Mouse (Mus musculus): Measurements from ENCODE around the gene Bmp10.
A peak's percentile ranks its signal among the peaks of the same experiment; 100 is the strongest.

The Bmp10 gene

DNA sequence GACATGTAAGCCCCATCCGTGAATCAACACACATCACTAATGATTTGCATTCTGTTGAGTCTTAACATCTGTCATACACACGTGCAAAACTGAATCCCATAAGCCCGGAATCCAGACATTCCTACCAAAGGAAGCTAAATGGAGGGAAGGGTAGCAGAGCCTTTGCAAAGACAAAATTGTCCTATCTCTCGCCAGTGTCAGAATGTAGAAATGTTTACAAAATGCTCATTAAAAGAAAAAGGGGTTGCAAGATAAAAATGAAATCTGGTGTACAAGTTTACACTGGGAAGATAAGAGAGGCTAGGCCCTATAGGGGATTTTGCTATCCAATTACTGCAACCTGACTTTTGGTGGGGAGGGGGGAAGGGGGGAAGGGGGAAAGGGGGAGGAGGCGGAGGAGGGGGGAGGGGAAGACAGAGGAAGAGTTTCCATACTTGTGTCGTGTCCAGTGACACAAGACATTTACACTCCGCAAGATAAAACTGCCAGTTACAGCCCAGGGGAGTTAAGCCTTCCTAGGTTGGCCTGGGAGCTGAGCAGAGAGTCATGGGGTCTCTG, at the start of gene Bmp10:
TSS of gene Bmp10 (plus strand) at position 508 of the 558 bp plus-strand sequence.
- DNase-seq (ENCODE audit: low spot score) = no peak

DNA sequence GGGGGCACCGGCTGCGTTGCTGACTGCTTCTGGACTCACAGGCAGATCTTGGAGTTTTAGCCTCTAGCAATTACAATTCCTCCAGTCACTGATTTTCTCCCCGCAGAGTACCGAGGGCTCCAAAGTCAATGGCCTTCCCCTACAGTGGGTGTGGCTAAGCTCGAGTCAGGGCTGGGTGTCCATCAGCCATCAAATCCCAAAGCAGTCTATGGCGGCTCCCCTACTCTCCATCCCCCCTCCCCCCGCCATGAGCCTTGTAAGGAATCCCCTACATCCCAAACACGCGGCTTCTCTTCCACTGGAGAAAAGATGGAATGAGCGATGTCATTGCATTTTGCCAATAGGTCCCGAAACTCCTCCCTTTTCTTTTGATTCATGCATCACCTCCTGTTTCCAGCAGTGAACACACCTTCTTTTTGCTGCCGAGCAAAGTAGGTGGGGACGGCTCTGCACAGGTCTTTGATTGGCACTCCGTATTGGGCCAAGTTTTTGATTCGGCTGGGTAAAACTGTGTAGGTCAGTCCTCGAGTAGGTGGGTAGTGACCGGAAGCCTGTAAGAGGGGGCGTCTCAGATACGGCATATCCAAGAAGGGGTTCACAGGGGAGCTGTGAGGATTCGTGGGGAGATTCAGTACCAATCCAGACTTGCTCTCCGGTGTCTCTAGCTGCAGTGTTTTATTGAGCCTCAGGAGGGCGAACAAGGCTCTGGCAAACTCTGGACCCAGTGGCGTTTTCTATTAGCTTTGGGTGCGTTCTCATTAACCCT, 44.7 kb upstream of the Bmp10 start:
- DNase-seq (ENCODE audit: low spot score) = peak; percentile 34

DNA sequence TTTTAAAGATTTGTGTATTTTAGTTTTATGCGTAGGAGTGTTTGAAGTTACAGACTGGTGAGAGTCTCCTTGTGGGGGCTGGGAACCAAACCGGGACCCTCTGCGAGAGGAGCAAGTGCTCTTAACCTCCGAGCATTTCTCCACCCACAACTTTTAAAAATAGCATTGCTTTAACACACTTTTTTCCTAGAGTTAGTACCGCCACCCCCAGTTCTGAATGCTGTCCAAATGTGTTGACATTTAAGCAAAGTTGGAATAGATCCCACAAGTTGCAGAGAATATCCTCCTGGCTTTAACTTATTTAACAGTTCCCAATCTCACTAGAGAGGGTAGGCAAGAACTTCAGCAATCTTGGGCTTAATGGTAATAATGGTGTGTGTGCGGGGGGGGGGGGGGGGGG, 44.0 kb upstream of the Bmp10 start:
- no peak for DNase-seq (ENCODE audit: low spot score)

DNA sequence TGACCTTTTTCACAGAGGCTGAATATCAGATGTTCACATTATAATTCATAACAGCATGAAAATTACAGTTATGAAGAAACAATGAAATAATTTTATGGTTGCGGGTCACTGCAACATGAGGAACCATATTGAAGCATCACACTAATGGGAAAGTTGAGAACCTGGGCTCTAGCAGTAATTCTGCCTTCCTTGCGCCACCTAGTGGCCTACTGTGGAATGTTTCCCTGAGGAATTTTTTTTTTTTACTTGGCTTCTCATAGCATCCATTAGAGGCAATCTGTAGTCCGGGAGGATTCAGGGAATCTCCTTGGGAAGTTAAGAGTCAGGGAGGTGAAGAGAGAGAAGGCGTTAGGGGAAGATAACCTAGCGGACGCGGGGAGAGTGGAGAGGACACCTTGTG, 42.6 kb upstream of the Bmp10 start:
- DNase-seq (ENCODE audit: low spot score) = peak; percentile 77

DNA sequence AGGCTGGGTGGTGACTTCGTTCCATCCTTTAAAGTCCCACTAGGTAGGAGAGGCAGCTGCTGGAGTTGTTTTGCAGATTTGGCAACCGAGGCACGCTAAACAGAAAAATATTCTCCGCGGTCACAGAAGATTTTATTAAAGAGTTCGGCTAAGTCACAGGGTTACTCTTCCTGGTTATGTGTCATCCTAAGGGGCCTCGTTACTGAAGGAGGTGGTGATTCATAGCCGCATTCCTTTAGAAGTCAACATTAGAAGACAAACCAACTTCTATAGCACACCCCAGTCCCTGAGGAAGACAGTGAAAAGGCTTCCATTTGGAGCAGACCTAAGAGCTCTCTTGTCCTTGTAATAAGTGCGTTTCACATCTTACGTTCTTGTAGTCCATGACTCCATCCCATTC, 42.1 kb upstream of the Bmp10 start:
- DNase-seq (ENCODE audit: low spot score) = no peak

DNA sequence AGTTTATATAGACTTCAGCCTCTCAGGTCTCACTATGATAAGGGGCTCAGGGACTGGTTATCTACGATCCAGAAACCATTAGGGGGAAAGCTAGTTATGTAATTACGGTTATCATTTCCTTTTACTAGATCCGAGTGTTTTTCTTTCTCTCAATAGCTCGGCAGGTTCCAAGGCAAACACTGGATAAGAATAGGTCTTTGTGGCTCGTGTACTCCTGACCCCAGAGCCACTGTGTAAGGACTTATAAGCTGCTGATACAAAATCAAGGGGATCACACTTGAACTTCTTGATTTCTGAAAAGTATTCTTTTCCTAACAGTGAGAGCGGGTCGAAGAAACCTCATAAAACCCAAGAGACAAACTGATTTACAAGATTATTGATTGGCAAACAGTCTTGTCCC, 39.9 kb upstream of the Bmp10 start, which contains the start of gene Gkn3:
TSS of gene Gkn3 (minus strand) at position 59 of the 400 bp plus-strand sequence.
- DNase-seq (ENCODE audit: low spot score) = no peak

DNA sequence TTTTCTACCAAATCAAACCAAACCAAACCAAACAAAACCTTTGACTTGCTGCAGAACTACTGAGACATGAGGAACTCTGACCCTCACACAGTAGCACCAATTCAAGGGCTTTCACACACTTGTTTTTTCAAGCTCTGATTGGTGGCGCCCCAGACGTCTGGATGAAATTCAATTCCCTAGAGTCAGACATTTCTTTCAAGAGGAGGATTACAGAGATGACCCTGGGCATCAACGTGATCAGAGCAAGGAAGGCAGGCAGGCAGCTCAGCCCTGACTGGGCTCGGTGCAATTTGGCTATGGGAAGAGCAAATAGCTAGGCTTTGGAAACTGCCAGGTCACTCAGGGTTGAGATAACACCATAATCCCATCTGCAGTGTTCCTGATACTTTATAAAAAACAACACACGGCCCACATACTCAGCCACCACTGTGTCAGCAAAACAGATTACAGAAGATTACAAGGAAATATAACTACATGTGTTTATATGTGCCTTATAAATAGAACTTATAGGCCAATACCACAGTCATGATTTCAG, 39.3 kb upstream of the Bmp10 start:
- DNase-seq (ENCODE audit: low spot score) = peak; percentile 53

DNA sequence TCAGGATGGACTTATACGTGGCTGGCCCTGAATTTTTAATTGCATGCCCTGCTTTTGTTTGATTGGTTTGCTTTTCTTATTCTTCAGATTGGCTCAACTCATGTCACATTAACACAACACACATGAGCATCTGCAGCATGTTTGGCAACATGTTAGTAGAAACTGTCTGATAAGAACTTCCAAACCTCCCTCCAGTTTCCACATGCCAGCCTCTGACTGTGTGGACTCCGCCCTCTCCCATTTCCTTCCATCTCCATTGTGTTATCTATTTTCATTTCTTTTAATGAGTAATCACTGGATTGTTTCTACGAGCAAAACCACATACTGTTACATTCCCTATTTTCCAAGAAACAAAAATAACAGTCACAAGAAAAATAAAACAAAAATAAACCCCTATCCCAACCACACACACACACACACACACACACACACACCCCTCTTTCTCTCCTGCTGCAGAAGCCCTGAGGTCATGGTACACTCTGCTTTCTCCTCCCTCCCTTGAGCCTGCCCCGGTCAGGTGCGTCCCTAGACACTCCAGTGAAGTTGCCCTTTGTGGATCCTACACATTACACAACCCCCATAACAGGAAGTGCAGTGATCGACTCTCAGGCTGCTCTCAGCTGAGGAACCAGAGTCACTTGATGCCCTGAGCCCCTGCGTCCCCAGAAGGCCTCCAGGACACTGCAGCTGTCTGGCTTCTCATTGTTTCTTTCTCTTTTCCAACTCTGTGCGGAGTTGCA, 35.2 kb upstream of the Bmp10 start:
- DNase-seq (ENCODE audit: low spot score) = no peak

DNA sequence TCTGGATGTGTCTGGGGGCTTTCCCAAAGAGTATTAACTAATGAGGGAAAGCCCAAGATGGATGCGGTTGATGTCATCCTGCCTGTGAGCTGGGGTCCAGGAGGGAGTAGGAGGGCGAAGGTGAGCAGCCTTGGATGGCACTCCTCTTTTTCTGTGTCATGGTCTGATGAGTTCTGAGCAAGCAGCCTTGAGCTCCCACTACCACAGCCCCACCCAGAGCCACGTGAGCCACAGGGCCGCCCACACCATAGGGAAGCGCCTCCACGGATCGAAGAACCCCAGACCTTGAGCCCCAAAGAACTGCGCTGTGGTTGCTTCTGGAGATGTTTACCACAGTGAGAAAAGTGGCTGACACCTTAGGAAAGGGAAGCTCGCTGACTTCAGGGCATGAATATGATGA, 34.0 kb upstream of the Bmp10 start:
- no peak for DNase-seq (ENCODE audit: low spot score)

DNA sequence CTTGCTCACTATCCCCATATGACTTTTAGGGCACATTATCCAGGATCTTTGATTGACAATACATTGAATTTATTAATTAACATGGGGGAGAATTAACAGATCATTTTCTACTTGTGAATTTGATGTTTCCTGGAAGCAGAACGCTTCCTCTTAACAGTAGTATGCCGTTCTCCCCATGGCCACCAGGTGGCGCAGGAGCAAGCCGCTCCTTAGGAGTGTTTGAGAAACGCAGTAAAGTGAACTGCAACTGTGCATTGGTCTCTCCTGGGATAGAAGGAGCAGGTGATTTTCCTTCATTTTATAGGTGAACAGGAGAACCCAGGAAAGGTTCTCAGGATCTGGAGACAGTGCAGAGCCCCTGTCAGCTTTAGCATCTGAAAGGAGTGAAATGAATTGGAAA, 29.7 kb upstream of the Bmp10 start:
- peak; percentile 94 for DNase-seq (ENCODE audit: low spot score)

DNA sequence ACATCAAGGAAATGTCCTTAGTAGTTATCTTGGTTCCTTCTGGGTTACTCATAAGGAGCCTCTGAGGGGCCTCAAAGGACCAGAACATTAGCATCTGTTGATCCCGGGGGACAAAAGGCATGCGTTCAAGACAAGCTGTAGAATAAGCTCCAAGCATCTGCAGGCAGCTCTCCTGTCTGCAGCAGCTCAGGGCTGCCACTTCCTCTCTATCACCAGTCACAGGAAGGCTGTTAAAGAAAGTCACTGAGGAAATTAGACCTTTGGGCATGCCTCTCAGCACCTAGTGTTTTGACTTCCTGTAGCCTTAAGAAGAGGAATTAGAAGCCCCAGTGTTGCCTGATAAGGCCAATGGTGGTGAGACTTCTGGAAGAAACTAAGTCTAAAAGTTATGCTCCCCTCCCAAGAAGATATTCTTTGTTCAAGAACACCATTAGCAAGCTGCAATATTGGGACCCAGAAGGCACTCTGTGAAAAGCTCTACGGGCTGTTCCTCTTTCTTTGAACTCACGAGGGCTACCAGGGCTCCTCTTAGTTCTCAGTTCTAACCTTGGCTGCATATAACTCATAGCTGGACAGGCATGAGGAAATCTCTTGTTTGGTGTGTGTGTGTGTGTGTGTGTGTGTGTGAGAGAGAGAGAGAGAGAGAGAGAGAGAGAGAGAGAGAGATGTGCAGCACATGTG, 28.8 kb upstream of the Bmp10 start:
- DNase-seq (ENCODE audit: low spot score) = no peak

DNA sequence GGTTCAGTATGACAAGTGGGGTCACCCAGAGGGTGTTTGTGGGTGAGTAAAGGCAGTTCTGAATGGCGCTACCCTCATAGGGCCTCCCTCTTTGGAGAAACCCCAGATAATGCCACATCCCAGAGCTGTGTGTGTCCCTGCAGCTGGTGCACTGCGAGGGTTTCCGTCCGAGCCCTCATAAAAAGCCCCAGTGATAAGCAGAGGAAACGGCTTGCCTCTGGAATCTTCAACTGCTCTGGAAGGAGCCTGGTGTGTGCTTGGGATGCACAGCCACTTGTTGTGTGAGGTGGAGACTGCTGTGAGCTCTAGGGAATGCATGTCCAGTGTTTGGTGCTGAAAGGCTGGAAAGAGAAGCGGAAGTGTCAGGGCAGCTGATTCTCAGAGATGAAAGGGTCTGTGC, 27.3 kb upstream of the Bmp10 start:
- no peak for DNase-seq (ENCODE audit: low spot score)

DNA sequence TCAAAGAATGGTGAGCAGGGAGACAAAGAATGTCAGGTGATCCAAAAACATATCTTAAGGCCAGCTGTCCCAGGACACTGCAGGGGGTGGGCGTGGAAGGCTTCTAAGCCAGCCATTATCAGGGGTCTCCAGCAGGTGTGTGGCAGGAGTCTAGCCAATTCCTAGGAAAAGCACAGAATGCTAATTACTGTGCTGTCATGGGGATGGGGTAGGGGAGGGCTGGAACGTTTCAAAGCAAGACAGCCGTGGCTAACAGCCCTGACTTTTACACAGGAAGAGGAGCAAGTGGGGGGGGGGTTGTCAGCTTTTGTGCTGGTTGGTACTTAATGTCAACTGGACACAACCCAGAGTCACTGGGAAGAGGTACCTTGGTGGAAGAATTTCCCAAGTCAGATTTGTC, 16.8 kb upstream of the Bmp10 start:
- no peak for DNase-seq (ENCODE audit: low spot score)

DNA sequence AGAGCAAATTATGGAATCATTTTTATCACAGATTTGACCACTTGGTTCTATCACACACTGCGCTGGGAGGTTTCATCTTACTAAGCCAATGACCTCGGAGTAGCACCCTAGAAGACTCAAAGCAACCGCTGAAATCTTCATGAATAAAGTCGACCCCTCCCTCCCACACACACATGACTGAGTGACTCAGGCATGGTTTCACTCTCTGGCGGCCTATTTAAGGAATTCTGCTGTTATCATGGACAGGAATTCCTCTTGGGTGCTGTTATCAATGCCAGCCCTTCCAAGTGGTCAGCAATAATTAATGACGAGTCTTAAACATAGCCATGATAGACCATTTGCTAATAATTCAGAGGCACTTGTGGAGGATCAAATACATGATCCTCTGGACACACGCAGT, 6.5 kb upstream of the Bmp10 start:
- DNase-seq (ENCODE audit: low spot score) = no peak

DNA sequence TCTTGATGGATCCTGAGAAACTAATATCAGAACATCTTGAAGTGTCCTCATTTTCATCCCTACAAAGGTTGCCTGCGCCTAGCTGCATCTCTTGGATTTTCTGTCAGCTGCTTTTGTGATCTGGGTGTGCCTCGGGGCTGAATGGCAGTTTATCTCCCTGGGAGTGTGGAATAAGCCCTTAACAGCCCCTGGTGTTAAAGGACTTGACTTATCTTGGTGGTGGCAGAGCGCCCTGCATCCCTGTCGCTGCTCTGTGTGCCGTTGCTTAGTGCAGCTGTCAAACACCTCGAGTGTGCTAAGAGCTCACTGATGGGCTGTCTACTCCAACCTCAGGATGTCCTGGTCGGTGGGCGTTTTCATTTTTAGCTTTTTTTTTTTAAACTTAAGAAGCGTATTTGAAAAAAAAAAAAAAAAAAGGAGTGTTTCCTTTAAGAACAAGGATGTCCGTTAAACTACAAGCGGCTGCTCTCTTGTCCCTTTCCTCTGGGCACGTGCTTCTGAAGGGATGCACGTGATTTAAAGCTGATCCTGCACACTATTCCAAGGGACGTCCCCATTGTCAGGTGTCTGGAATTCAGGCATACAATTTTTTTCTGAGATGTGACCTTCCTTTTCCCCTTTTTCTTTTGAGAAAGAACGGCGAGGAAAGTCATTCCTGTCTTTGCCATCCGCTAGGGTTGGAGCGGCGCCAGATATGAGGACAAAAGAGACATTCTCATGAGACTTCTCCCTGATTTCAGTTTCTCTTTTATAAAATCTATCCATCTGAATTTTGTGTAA, 4.6 kb upstream of the Bmp10 start:
- no peak for DNase-seq (ENCODE audit: low spot score)

DNA sequence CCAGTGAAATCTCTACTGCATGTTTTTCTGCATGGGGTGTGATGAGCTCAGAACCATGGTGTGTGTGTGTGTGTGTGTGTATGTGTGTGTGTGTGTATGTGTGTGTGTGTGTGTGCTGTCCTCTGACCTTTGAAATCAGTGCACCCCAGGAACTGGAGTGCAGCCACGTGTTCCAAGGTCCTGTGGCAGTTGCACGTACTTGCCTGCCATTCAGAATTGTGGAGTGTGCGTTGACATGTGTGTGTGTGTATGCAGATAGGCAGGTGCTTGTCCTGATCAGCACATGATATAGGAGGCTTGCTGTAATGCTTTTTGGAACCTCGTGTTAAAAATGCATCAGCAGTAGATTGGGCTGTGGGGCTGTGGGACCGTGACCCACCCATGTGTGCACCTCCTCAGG, 1.8 kb upstream of the Bmp10 start:
- no peak for DNase-seq (ENCODE audit: low spot score)

DNA sequence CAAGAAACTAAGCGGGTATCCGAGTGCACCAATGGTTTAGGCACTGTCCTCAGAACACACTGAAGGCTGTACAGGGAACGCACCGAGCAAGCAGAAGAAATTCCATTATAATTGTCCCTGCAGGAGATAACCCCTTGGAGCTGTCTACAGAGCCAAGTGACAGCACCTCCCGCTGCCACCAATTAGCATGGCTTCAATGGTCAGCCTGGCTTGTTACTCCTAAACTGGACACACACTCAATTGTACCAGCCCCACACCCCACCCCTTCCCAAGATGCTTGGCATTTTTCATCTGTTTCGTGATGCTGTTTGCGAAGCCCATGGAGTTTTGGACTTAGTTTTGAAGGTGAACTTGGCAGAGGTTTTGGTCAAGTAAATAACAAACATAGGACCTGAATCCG, 1.2 kb upstream of the Bmp10 start:
- DNase-seq (ENCODE audit: low spot score) = no peak

DNA sequence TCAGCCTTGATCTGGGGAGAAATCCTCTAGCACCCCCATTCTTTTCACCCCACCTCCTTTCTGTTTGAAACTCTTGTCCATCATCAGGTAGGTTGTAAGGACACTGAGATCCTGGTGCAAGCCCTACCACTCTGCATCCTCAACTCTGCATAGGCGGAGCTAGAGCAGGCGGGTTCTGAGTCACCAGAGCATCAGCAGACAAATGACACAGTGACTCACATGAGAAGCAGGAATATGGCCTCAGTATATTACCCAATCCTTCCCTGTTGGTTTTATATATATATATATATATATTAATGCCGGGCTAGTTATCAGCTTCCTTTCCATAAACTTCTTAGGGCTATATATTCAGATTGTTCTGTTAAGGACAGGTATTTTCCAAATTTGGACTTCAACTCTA, 7.0 kb downstream of the Bmp10 start:
- DNase-seq (ENCODE audit: low spot score) = no peak

DNA sequence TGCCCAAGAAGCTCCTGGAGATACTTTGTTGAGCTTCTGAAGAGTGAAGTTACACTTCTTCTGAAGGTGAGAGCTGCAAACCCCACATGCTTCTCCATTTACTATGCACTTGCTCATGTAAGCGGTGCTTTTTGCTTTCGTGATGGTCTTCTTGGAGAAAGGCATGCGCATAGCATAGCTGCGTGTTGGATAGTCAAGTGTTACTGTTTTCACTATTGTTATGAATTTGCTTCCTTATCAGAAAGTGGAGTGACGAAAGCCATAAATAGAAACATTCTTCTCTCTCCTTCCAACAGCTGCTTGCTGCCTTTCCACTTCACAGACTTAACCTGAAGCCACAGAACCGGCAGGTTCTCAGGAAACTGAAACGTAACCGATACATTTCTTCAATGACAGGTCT, 8.0 kb downstream of the Bmp10 start:
- no peak for DNase-seq (ENCODE audit: low spot score)

DNA sequence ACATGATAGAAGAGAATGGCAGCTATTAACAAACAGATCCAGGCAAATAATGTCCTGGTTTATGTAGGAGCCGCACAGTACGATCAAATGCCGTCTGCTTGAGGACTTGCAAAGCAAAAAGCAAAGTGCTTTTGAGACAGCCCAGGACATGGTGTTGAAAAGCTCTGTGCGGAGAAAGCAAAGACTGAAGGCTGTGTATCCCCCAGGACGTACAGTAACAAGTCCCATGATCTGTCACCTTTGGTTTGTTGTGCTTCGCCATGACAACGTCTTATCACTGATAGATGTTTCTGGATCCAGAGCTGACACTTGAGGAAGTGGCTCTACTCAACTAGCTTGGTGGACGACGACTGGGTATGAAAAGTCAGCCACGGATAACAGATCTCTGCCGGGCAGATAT, 14.5 kb downstream of the Bmp10 start:
- no peak for DNase-seq (ENCODE audit: low spot score)

DNA sequence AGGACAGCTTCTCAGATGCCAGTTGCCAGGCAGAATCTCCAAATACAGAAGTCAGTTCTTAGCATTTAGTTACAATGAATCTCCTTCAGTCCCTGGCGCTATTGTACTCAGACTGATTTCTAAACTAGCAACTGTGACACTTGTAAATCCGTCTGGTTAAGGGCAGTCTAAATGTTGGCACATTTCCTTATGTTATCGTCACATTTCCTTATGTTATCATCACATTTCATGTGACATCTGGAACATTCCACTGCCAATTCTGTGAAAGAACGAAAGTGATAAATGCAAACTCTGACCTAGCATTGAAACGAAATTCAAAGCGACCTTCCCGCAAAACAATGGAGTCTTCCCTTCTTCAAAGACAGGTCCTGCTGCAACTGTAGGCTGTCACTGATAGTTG, 16.4 kb downstream of the Bmp10 start:
- DNase-seq (ENCODE audit: low spot score) = no peak

DNA sequence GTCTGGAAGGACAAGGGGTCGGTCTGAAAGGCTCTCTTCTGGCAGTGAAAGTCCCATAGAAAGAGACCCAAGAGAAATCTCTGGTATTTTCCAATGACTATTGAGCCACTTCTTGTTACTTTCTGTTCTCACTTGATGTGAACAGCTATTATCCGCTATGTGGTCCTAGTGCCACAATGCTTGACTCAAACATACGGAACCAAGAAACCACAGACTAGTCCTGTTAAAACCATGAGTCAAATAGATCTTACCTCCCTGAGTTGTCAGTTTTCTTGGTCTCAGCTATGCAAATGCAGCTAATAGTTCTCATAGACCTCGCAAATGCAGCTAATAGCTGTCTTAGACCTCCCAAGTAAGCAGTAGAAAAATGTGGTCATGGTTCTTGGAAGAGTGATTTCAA, 18.4 kb downstream of the Bmp10 start:
- DNase-seq (ENCODE audit: low spot score) = no peak

Data from embryo, embryonic 10 days (tissue).